ENCODE assay signal across 8 mouse cellular contexts in the genomic region with DNA sequence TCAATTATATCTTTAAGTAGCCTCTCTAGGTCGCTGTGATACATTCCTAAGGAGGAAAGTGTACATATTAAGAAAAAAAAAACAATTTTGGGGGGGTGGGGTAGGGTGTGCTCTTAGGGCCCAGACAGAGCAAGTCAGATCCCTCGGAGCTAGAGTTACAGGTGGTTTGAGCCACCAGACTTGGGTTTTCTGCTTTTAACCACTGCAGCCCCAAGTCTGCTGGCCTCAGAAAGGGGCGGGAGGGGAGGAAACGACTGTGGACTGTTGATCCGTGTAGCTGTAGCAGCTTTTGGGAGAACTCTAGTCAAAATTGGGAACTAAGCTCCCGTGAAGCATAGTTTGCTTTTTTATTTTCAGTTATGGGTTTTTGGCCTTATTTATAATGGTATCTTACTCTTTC. TPM values are rescaled to one million over a fixed set of nuclear protein-coding genes. Genes with fewer than 3 reads are reported as not detected.
DNase-seq lines count a peak whose midpoint lies in the region; ATAC-seq lines count a peak whose summit lies in the region.

No protein-coding gene starts in this region.

- H3K4me2 ChIP-seq in heart, embryonic 11.5 days: peak overlapping the region; percentile 72
- peak overlapping the region; percentile 68 for H3K4me2 ChIP-seq in hindbrain, embryonic 16.5 days (ENCODE audit: low read length)
- H3K4me2 ChIP-seq in midbrain, embryonic 14.5 days (ENCODE audit: low read length): peak overlapping the region; percentile 64

- H3K9me3 ChIP-seq in heart, embryonic 11.5 days (replicated peaks; ENCODE audit: control insufficient read depth, low read length): no peaks in the 10 kb centered on the region
- no peaks in the 10 kb centered on the region for H3K9me3 ChIP-seq in hindbrain, embryonic 16.5 days (ENCODE audit: control insufficient read depth, low read length)
- no peaks in the 10 kb centered on the region for H3K9me3 ChIP-seq in midbrain, embryonic 14.5 days (ENCODE audit: control insufficient read depth, low read length)

- no peaks in the 10 kb centered on the region for H3K27me3 ChIP-seq in heart, embryonic 11.5 days (ENCODE audit: control insufficient read depth, insufficient read depth, low read length)
- no peaks in the 10 kb centered on the region for H3K27me3 ChIP-seq in hindbrain, embryonic 16.5 days (replicated peaks; ENCODE audit: control insufficient read depth, insufficient read depth, low read length)
- H3K27me3 ChIP-seq in midbrain, embryonic 14.5 days (ENCODE audit: control insufficient read depth, insufficient read depth, low read length): no peaks in the 10 kb centered on the region

- 47% methylated on average over 6 of the region's 6 CpGs for WGBS in heart, embryonic 11.5 days (ENCODE audit: insufficient replicate concordance)
- 63% methylated on average over 6 of the region's 6 CpGs for WGBS in hindbrain, embryonic 16.5 days
- WGBS in midbrain, embryonic 14.5 days: 54% methylated on average over 6 of the region's 6 CpGs

- H3K9ac ChIP-seq in heart, embryonic 11.5 days (ENCODE audit: low read depth, low read length): no peak overlapping the region
- H3K9ac ChIP-seq in hindbrain, embryonic 16.5 days (ENCODE audit: low read depth, low read length): peak overlapping the region; percentile 7; the same call in 1 of the 2 replicates
- no peak overlapping the region; the same call in 1 of the 2 replicates for H3K9ac ChIP-seq in midbrain, embryonic 14.5 days (replicated peaks; ENCODE audit: low read length)

- no peak for DNase-seq in heart, adult 9 months (ENCODE audit: low spot score in 2 of 2)
- peak; percentile 24 for DNase-seq in c-Kit-positive CD71-negative TER-119-negative erythroid progenitor cells, embryonic 14.5 days (ENCODE audit: low read depth)
- no peak for DNase-seq in midbrain, embryonic 14.5 days
- no peak for DNase-seq in right cerebral cortex, adult 2 months (ENCODE audit: low spot score in 2 of 2)
- DNase-seq in cerebellum, adult 9-10 months: no peak
- no peak for DNase-seq in adrenal gland, adult (ENCODE audit: inconsistent age in 2 of 2, low spot score in 1 of 2)

- H3K27ac ChIP-seq in heart, embryonic 11.5 days (ENCODE audit: low read depth, low read length): no peak overlapping the region
- H3K27ac ChIP-seq in hindbrain, embryonic 16.5 days (ENCODE audit: low read depth, low read length): no peak overlapping the region
- no peak overlapping the region for H3K27ac ChIP-seq in midbrain, embryonic 14.5 days (replicated peaks; ENCODE audit: low read depth, low read length)

- H3K4me3 ChIP-seq in heart, embryonic 11.5 days (ENCODE audit: low read depth, low read length): peak overlapping the region; percentile 91
- peak overlapping the region; percentile 99 for H3K4me3 ChIP-seq in hindbrain, embryonic 16.5 days (ENCODE audit: low read length)
- 0 out of 2 replicates have a peak overlapping the region, but pooled peaks have one; percentile 2 for H3K4me3 ChIP-seq in midbrain, embryonic 14.5 days (replicated peaks; ENCODE audit: low read depth, low read length)

- H3K36me3 ChIP-seq in heart, embryonic 11.5 days (ENCODE audit: control insufficient read depth, insufficient read depth, low read length): peaks cover 8% of the 10 kb centered on the region
- H3K36me3 ChIP-seq in hindbrain, embryonic 16.5 days (ENCODE audit: control insufficient read depth, insufficient read depth, low read length): 0 out of 2 replicates have a peak, but pooled peaks cover 2% of the 10 kb centered on the region
- peaks cover 15% of the 10 kb centered on the region; the same call in 1 of the 2 replicates for H3K36me3 ChIP-seq in midbrain, embryonic 14.5 days (ENCODE audit: control insufficient read depth, insufficient read depth, low read length)

- peaks cover 6% of the 10 kb centered on the region; the same call in 1 of the 2 replicates for H3K4me1 ChIP-seq in heart, embryonic 11.5 days (ENCODE audit: control insufficient read depth, insufficient read depth, low read length)
- peaks cover 13% of the 10 kb centered on the region for H3K4me1 ChIP-seq in hindbrain, embryonic 16.5 days (ENCODE audit: control insufficient read depth, insufficient read depth, low read depth, low read length)
- H3K4me1 ChIP-seq in midbrain, embryonic 14.5 days (ENCODE audit: control insufficient read depth, insufficient read depth, low read length): peaks cover 8% of the 10 kb centered on the region

- ATAC-seq in heart, embryonic 11.5 days (replicated peaks; ENCODE audit: insufficient number of reproducible peaks, low FRiP score, low TSS enrichment): no peak
- ATAC-seq in hindbrain, embryonic 16.5 days: no peak
- ATAC-seq in midbrain, embryonic 14.5 days (ENCODE audit: low FRiP score, low TSS enrichment): no peak

RNA-seq across cellular contexts. Expression of gene Rhot1, which starts 1.5 kb away (rescaled TPM):
- 65.2 and 68.7 TPM in 2 replicates for polyA plus RNA-seq in heart, embryonic 11.5 days (2014; fragmentation: Nextera tagmentation; extraction: Ambion mirVana)
- polyA plus RNA-seq in hindbrain, embryonic 16.5 days (2015; fragmentation: Nextera tagmentation; extraction: Ambion mirVana): 66.9 and 69.9 TPM in 2 replicates
- 67.9 and 86.3 TPM in 2 replicates for polyA plus RNA-seq in midbrain, embryonic 14.5 days (2014; fragmentation: Nextera tagmentation; extraction: Ambion mirVana)

RNA-seq across cellular contexts. Expression of gene Rnf135, which starts 26.7 kb away (rescaled TPM):
- polyA plus RNA-seq in heart, embryonic 11.5 days (2014; fragmentation: Nextera tagmentation; extraction: Ambion mirVana): 6.1 and 8.3 TPM in 2 replicates
- polyA plus RNA-seq in hindbrain, embryonic 16.5 days (2015; fragmentation: Nextera tagmentation; extraction: Ambion mirVana): 4.6 and 4.9 TPM in 2 replicates
- polyA plus RNA-seq in midbrain, embryonic 14.5 days (2014; fragmentation: Nextera tagmentation; extraction: Ambion mirVana): 1.5 and 3.0 TPM in 2 replicates

RNA-seq across cellular contexts. Expression of gene Adap2, which starts 56.4 kb away (rescaled TPM):
- 0.39 and 0.73 TPM in 2 replicates for polyA plus RNA-seq in heart, embryonic 11.5 days (2014; fragmentation: Nextera tagmentation; extraction: Ambion mirVana)
- 4.0 and 4.1 TPM in 2 replicates for polyA plus RNA-seq in hindbrain, embryonic 16.5 days (2015; fragmentation: Nextera tagmentation; extraction: Ambion mirVana)
- polyA plus RNA-seq in midbrain, embryonic 14.5 days (2014; fragmentation: Nextera tagmentation; extraction: Ambion mirVana): 2.2 and 3.2 TPM in 2 replicates

Comparison
In these comparisons a context has a peak if more than half of its experiments do, and no peak if none do; other contexts are left out.
1. H3K4me3 ChIP-seq: peak in every context shown above with its lines; median percentile 99 in hindbrain, embryonic 16.5 days; 91 in heart, embryonic 11.5 days; 2 in midbrain, embryonic 14.5 days.